Mouse (Mus musculus) thymus, adult 2 months (tissue): ENCODE measurements around the gene Serpina1b.
"Not testable (repeated sequence)": the region's sequence is repeated elsewhere in the genome, so short reads cannot be mapped to it uniquely, and the experiment has no call there.

Experiments
- CTCF ChIP-seq: fragments of 200-500 bp; IDR thresholded peaks from 2 replicates; pipeline ENCODE4 v1.5.1; 2012; ENCODE audit warnings: mild to moderate bottlenecking, control low read depth, low read length, moderate library complexity, borderline replicate concordance; ENCODE audit not compliant: control insufficient read depth, poor library complexity, insufficient read depth; ENCODE audit errors: extremely low read depth
- POLR2A ChIP-seq: fragments of 200-500 bp; IDR thresholded peaks from 2 replicates; pipeline ENCODE4 v1.6.1; 2012; ENCODE audit warnings: mild to moderate bottlenecking, low read length, control low read depth, moderate library complexity; ENCODE audit not compliant: control insufficient read depth, poor library complexity, insufficient read depth; ENCODE audit errors: extremely low read depth

DNA sequence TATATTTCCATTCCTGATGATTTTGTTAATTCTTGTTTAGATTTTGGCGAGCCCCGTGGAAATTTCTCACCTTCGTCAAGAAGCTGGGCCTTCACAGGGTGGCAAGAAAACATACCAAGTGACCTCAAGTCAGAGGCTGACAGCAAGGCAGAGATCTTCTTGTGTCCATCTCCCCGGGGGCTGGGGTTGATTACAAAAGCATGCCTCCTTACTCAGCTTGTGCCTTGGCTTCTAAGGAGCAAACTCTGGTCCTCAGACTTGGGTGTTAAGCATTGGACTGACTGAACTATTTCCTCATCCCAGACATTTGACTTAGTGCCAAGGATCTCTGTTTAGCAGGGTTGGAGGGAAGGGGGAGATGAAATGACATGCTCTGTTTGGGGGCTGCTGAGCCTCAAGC lies 95.1 kb downstream of the Serpina1b start:
- TF ChIP-seq CTCF, POLR2A: not testable (repeated sequence)
